Mouse (Mus musculus): ENCODE data around the gene Calhm4. TPM values are rescaled to one million over a fixed set of nuclear protein-coding genes. Genes with fewer than 3 reads are reported as not detected.

Gene Calhm4
- not detected in 2 replicates for polyA plus RNA-seq (2015; fragmentation: Nextera tagmentation; extraction: Ambion mirVana)

DNA sequence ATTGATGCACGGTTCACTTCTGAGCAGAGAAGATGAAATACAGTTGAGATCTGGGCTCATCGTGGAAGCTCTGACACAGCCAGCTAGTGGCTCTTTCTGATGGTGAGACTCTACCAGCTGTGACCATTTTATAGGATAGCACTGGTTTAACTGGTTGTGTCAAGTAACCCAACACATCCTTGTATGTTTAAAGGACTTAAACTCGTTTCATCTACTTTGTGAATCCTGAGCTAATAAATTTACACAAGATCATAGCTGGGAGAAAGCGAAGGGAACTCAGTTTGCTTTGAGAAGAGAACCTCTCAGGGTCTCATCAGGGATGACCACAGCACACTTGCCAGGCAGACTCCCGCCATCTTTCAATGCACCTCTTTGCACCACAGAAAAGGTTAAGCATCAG lies at the start of gene Calhm4:
Gene Calhm4, minus strand, starts transcription at position 101 of the 400 bp plus-strand sequence.
- Histone ChIP-seq H3K36me3 (ENCODE audit: control insufficient read depth, insufficient read depth, low read length) (no peaks in the 10 kb centered on the region), H3K27ac (replicated peaks) (no peak within 1 kb of the TSS), H3K4me1 (replicated peaks; ENCODE audit: control insufficient read depth, insufficient read depth) (no peaks in the 10 kb centered on the region), H3K27me3 (ENCODE audit: control insufficient read depth, insufficient read depth, low read length) (no peaks in the 10 kb centered on the region), H3K9me3 (ENCODE audit: control insufficient read depth, low read length) (no peaks in the 10 kb centered on the region), H3K4me2 (replicated peaks; ENCODE audit: low read depth) (no peak within 1 kb of the TSS), H3K9ac (ENCODE audit: low read length) (no peak within 1 kb of the TSS), H3K4me3 (ENCODE audit: low read depth, low read length) (no peak within 1 kb of the TSS)
- ATAC-seq (ENCODE audit: low FRiP score, low TSS enrichment) (no peak), DNase-seq (ENCODE audit: low spot score) (no peak)
- 72% methylated on average over 5 of the region's 5 CpGs for WGBS
- no peak for TF ChIP-seq CTCF (IDR thresholded peaks at IDR 0.05; ENCODE audit: low read depth)
- no peak for TF ChIP-seq EP300 (optimal IDR thresholded peaks at IDR 0.05)

DNA sequence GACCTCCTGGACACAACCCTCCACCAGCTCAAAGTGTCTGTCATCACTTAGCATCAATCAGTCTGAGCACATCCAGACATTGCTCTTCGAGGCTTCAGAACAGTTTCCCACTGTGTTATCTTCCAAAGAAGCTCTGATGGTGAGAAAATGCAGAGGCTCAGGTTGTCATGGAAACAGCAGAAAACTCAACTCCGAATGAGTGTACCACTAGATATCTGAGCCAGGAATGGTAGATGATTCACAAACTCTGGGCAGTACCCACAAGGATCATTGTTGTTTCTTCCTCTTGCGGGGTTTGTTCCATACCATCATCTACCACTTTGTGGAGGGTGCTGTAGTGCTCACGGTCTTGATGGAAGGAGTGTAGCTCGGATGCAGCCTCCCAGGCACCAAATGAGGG lies 47.8 kb upstream of the Calhm4 start:
- Histone ChIP-seq H3K4me2 (replicated peaks; ENCODE audit: low read depth) (no peak overlapping the region), H3K27ac (replicated peaks) (no peak overlapping the region), H3K27me3 (ENCODE audit: control insufficient read depth, insufficient read depth, low read length) (no peaks in the 10 kb centered on the region), H3K4me1 (replicated peaks; ENCODE audit: control insufficient read depth, insufficient read depth) (no peaks in the 10 kb centered on the region), H3K36me3 (ENCODE audit: control insufficient read depth, insufficient read depth, low read length) (no peaks in the 10 kb centered on the region), H3K4me3 (ENCODE audit: low read depth, low read length) (no peak overlapping the region), H3K9me3 (ENCODE audit: control insufficient read depth, low read length) (no peaks in the 10 kb centered on the region), H3K9ac (ENCODE audit: low read length) (no peak overlapping the region)
- DNase-seq (ENCODE audit: low spot score), result no peak
- TF ChIP-seq CTCF (IDR thresholded peaks at IDR 0.05; ENCODE audit: low read depth) (no peak), EP300 (optimal IDR thresholded peaks at IDR 0.05) (no peak)
- 64% methylated on average over 5 of the region's 5 CpGs for WGBS
- no peak for ATAC-seq (ENCODE audit: low FRiP score, low TSS enrichment)

DNA sequence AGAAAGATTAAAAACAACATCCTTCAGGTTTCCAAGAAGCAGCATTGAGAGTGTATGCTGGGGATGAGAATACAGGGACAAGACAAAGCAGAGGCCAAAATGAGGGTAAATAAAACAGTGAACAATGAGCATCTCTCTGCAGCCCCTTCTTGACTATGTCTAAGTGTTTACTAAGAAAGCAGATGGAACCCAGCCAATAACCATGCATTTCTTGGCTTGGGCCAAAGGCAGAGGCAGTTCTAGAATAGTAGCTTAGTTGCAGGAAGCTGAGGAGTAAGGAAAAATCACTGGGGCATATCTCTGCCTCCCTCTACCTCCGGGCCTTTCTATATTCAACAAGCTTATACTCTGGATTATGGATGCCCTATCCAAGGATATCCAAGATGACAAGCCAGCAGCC lies 46.4 kb upstream of the Calhm4 start:
- no peak overlapping the region for H3K4me3 ChIP-seq (ENCODE audit: low read depth, low read length)
- H3K4me1 ChIP-seq (replicated peaks; ENCODE audit: control insufficient read depth, insufficient read depth), result no peaks in the 10 kb centered on the region
- DNase-seq (ENCODE audit: low spot score), result no peak
- WGBS, result 56% methylated on average over 1 of the region's 1 CpGs
- H3K36me3 ChIP-seq (ENCODE audit: control insufficient read depth, insufficient read depth, low read length), result no peaks in the 10 kb centered on the region
- no peak overlapping the region for H3K4me2 ChIP-seq (replicated peaks; ENCODE audit: low read depth)
- H3K9me3 ChIP-seq (ENCODE audit: control insufficient read depth, low read length), result no peaks in the 10 kb centered on the region
- H3K27ac ChIP-seq (replicated peaks), result no peak overlapping the region
- H3K9ac ChIP-seq (ENCODE audit: low read length), result no peak overlapping the region
- H3K27me3 ChIP-seq (ENCODE audit: control insufficient read depth, insufficient read depth, low read length), result no peaks in the 10 kb centered on the region
- no peak for TF ChIP-seq CTCF (IDR thresholded peaks at IDR 0.05; ENCODE audit: low read depth)
- TF ChIP-seq EP300 (optimal IDR thresholded peaks at IDR 0.05), result no peak
- ATAC-seq (ENCODE audit: low FRiP score, low TSS enrichment), result no peak

DNA sequence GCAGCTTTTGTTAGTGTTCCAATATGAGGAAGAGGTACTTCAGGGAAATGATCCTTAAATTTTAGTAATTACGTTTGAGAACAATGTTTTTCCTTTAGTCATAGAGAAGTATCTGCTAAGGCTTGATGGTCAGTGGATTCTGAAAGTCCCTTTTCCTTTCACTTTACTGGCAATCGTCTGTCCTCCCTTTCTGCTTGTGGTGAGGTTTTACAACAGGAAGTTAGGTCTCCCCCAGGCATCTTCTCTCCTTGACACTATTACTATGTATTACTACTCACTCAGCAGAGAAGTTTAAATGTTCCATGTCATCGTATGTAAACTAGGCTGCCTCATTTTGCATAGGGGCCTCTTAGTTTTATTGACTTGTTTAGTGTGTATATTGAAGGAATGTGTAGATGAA lies 45.4 kb upstream of the Calhm4 start:
- Histone ChIP-seq H3K4me2 (replicated peaks; ENCODE audit: low read depth) (no peak overlapping the region), H3K4me3 (ENCODE audit: low read depth, low read length) (no peak overlapping the region), H3K9ac (ENCODE audit: low read length) (no peak overlapping the region), H3K27ac (replicated peaks) (no peak overlapping the region), H3K36me3 (ENCODE audit: control insufficient read depth, insufficient read depth, low read length) (no peaks in the 10 kb centered on the region), H3K27me3 (ENCODE audit: control insufficient read depth, insufficient read depth, low read length) (no peaks in the 10 kb centered on the region), H3K4me1 (replicated peaks; ENCODE audit: control insufficient read depth, insufficient read depth) (no peaks in the 10 kb centered on the region), H3K9me3 (ENCODE audit: control insufficient read depth, low read length) (no peaks in the 10 kb centered on the region)
- TF ChIP-seq EP300 (optimal IDR thresholded peaks at IDR 0.05) (no peak), CTCF (IDR thresholded peaks at IDR 0.05; ENCODE audit: low read depth) (no peak)
- WGBS, result 69% methylated on average over 3 of the region's 3 CpGs
- ATAC-seq (ENCODE audit: low FRiP score, low TSS enrichment) (no peak), DNase-seq (ENCODE audit: low spot score) (no peak)

DNA sequence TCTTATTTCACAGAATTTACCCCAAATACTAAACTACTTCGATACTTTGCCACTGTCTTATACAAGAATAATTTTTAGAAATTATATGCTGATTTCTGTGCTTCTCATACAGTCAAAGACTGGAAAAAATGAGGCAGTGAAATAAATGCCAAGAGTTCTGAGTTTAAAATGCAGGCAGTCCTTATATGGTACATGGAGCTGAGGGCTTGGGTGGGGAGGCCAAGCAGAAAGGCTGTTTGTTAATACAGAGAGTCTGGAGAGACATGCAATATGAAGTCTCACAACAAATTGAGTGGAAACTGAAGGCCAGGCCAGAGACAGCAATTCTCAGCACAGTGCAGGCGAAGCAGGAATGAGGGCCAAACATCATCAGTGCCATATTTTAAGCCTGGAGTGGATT lies 44.4 kb upstream of the Calhm4 start:
- no peak overlapping the region for H3K4me3 ChIP-seq (ENCODE audit: low read depth, low read length)
- H3K27me3 ChIP-seq (ENCODE audit: control insufficient read depth, insufficient read depth, low read length), result no peaks in the 10 kb centered on the region
- no peak overlapping the region for H3K4me2 ChIP-seq (replicated peaks; ENCODE audit: low read depth)
- H3K9me3 ChIP-seq (ENCODE audit: control insufficient read depth, low read length), result no peaks in the 10 kb centered on the region
- DNase-seq (ENCODE audit: low spot score) (no peak), ATAC-seq (ENCODE audit: low FRiP score, low TSS enrichment) (no peak)
- H3K9ac ChIP-seq (ENCODE audit: low read length), result no peak overlapping the region
- TF ChIP-seq EP300 (optimal IDR thresholded peaks at IDR 0.05), result no peak
- TF ChIP-seq CTCF (IDR thresholded peaks at IDR 0.05; ENCODE audit: low read depth), result no peak
- no peak overlapping the region; the same call in 1 of the 2 replicates for H3K27ac ChIP-seq (replicated peaks)
- H3K36me3 ChIP-seq (ENCODE audit: control insufficient read depth, insufficient read depth, low read length), result no peaks in the 10 kb centered on the region
- 56% methylated on average over 2 of the region's 2 CpGs for WGBS
- H3K4me1 ChIP-seq (replicated peaks; ENCODE audit: control insufficient read depth, insufficient read depth), result no peaks in the 10 kb centered on the region

DNA sequence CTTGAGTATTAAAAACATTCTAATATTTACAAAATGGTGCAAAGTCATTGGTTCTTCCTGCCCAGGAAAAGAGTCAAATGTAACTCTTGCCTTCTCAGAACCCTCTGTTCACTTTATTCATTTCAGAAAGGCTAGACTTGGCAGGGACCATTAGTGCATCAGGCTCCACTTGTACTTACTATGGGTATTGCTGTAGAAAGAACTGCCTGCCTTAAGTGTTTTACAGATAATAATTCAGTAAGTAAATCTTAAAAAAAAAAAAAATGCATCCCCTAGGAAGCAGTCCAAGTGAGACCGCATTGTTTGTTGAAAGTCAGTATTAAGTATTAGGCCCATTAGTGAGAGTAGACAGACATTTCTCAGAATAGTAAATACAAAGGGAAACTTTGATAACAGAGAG lies 42.4 kb upstream of the Calhm4 start:
- H3K4me1 ChIP-seq (replicated peaks; ENCODE audit: control insufficient read depth, insufficient read depth), result no peaks in the 10 kb centered on the region
- H3K4me2 ChIP-seq (replicated peaks; ENCODE audit: low read depth), result no peak overlapping the region
- H3K27ac ChIP-seq (replicated peaks), result no peak overlapping the region
- H3K36me3 ChIP-seq (ENCODE audit: control insufficient read depth, insufficient read depth, low read length), result no peaks in the 10 kb centered on the region
- no peak for DNase-seq (ENCODE audit: low spot score)
- ATAC-seq (ENCODE audit: low FRiP score, low TSS enrichment), result no peak
- TF ChIP-seq CTCF (IDR thresholded peaks at IDR 0.05; ENCODE audit: low read depth) (no peak), EP300 (optimal IDR thresholded peaks at IDR 0.05) (no peak)
- H3K4me3 ChIP-seq (ENCODE audit: low read depth, low read length), result no peak overlapping the region
- 62% methylated on average over 1 of the region's 1 CpGs for WGBS
- H3K27me3 ChIP-seq (ENCODE audit: control insufficient read depth, insufficient read depth, low read length), result no peaks in the 10 kb centered on the region
- no peaks in the 10 kb centered on the region for H3K9me3 ChIP-seq (ENCODE audit: control insufficient read depth, low read length)
- no peak overlapping the region for H3K9ac ChIP-seq (ENCODE audit: low read length)
